Mouse (Mus musculus): ENCODE measurements around the gene Iglon5. TPM values are rescaled to one million over a fixed set of nuclear protein-coding genes. Genes with fewer than 3 reads are reported as not detected.

Gene Iglon5
- polyA plus RNA-seq, 1 experiment from 2014 or later = 0.15 TPM

GRCm38 (mm10) chr7:43475706-43476105 is 14.2 kb downstream of the Iglon5 start:
- 11% methylated on average over 23 of the region's 23 CpGs for WGBS
- Histone ChIP-seq H3K9ac (ENCODE audit: low read length) (no peak overlapping the region), H3K4me3 (ENCODE audit: low read length) (no peak overlapping the region), H3K4me1 (replicated peaks; ENCODE audit: control insufficient read depth, insufficient read depth, low read length) (no peaks in the 10 kb centered on the region), H3K27me3 (ENCODE audit: control insufficient read depth, insufficient read depth, low read depth, low read length) (peaks cover 24% of the 10 kb centered on the region), H3K9me3 (ENCODE audit: control insufficient read depth, low read length) (no peaks in the 10 kb centered on the region), H3K36me3 (ENCODE audit: control insufficient read depth, insufficient read depth, low read length) (no peaks in the 10 kb centered on the region), H3K4me2 (ENCODE audit: low read depth, low read length) (no peak overlapping the region), H3K27ac (ENCODE audit: low read length) (no peak overlapping the region)
- no peak; the same call in 1 of the 2 replicates for ATAC-seq (ENCODE audit: low read depth)

GRCm38 (mm10) chr7:43470373-43470772 is 19.5 kb downstream of the Iglon5 start:
- Histone ChIP-seq H3K4me1 (replicated peaks; ENCODE audit: control insufficient read depth, insufficient read depth, low read length) (peaks cover 6% of the 10 kb centered on the region), H3K36me3 (ENCODE audit: control insufficient read depth, insufficient read depth, low read length) (no peaks in the 10 kb centered on the region), H3K9me3 (ENCODE audit: control insufficient read depth, low read length) (no peaks in the 10 kb centered on the region), H3K4me2 (ENCODE audit: low read depth, low read length) (no peak overlapping the region), H3K27ac (ENCODE audit: low read length) (no peak overlapping the region), H3K9ac (ENCODE audit: low read length) (no peak overlapping the region), H3K27me3 (ENCODE audit: control insufficient read depth, insufficient read depth, low read depth, low read length) (peaks cover 3% of the 10 kb centered on the region; the same call in 1 of the 2 replicates), H3K4me3 (ENCODE audit: low read length) (no peak overlapping the region)
- ATAC-seq (ENCODE audit: low read depth) = no peak
- WGBS = 36% methylated on average over 8 of the region's 8 CpGs

GRCm38 (mm10) chr7:43466099-43466694 is 23.7 kb downstream of the Iglon5 start:
- H3K27me3 ChIP-seq (ENCODE audit: control insufficient read depth, insufficient read depth, low read depth, low read length) = peaks cover 2% of the 10 kb centered on the region; the same call in 1 of the 2 replicates
- no peak overlapping the region for H3K27ac ChIP-seq (ENCODE audit: low read length)
- peaks cover 12% of the 10 kb centered on the region for H3K4me1 ChIP-seq (replicated peaks; ENCODE audit: control insufficient read depth, insufficient read depth, low read length)
- H3K36me3 ChIP-seq (ENCODE audit: control insufficient read depth, insufficient read depth, low read length) = no peaks in the 10 kb centered on the region
- under 1% methylated on average over 31 of the region's 33 CpGs for WGBS
- ATAC-seq (ENCODE audit: low read depth) = peak; percentile 68
- H3K9me3 ChIP-seq (ENCODE audit: control insufficient read depth, low read length) = no peaks in the 10 kb centered on the region
- peak overlapping the region; percentile 56 for H3K9ac ChIP-seq (ENCODE audit: low read length)
- H3K4me2 ChIP-seq (ENCODE audit: low read depth, low read length) = peak overlapping the region; percentile 97
- H3K4me3 ChIP-seq (ENCODE audit: low read length) = peak overlapping the region; percentile 54

- peak; percentile 89 for ATAC-seq (ENCODE audit: low read depth)
- no peak overlapping the region for H3K27ac ChIP-seq (ENCODE audit: low read length)
- no peaks in the 10 kb centered on the region for H3K9me3 ChIP-seq (ENCODE audit: control insufficient read depth, low read length)
- H3K4me2 ChIP-seq (ENCODE audit: low read depth, low read length) = peak overlapping the region; percentile 97
- H3K4me1 ChIP-seq (replicated peaks; ENCODE audit: control insufficient read depth, insufficient read depth, low read length) = peaks cover 12% of the 10 kb centered on the region
- H3K36me3 ChIP-seq (ENCODE audit: control insufficient read depth, insufficient read depth, low read length) = no peaks in the 10 kb centered on the region
- H3K27me3 ChIP-seq (ENCODE audit: control insufficient read depth, insufficient read depth, low read depth, low read length) = peaks cover 2% of the 10 kb centered on the region; the same call in 1 of the 2 replicates
- WGBS = 1% methylated on average over 33 of the region's 33 CpGs
- H3K9ac ChIP-seq (ENCODE audit: low read length) = peak overlapping the region; percentile 65
- H3K4me3 ChIP-seq (ENCODE audit: low read length) = peak overlapping the region; percentile 54
Measured at GRCm38 (mm10) chr7:43465344-43466098, 24.4 kb downstream of the Iglon5 start.

- WGBS = 7% methylated on average over 35 of the region's 35 CpGs
- Histone ChIP-seq H3K9me3 (ENCODE audit: control insufficient read depth, low read length) (no peaks in the 10 kb centered on the region), H3K9ac (ENCODE audit: low read length) (peak overlapping the region; percentile 65), H3K4me2 (ENCODE audit: low read depth, low read length) (peak overlapping the region; percentile 97), H3K36me3 (ENCODE audit: control insufficient read depth, insufficient read depth, low read length) (no peaks in the 10 kb centered on the region), H3K27ac (ENCODE audit: low read length) (no peak overlapping the region), H3K4me1 (replicated peaks; ENCODE audit: control insufficient read depth, insufficient read depth, low read length) (peaks cover 12% of the 10 kb centered on the region), H3K4me3 (ENCODE audit: low read length) (peak overlapping the region; percentile 54), H3K27me3 (ENCODE audit: control insufficient read depth, insufficient read depth, low read depth, low read length) (peaks cover 2% of the 10 kb centered on the region; the same call in 1 of the 2 replicates)
- no peak; the same call in 1 of the 2 replicates for ATAC-seq (ENCODE audit: low read depth)
Measured at GRCm38 (mm10) chr7:43464864-43465343, 25.0 kb downstream of the Iglon5 start.

GRCm38 (mm10) chr7:43463976-43464375 is 25.9 kb downstream of the Iglon5 start:
- no peak overlapping the region for H3K9ac ChIP-seq (ENCODE audit: low read length)
- H3K4me2 ChIP-seq (ENCODE audit: low read depth, low read length) = no peak overlapping the region
- 68% methylated on average over 7 of the region's 7 CpGs for WGBS
- H3K4me3 ChIP-seq (ENCODE audit: low read length) = no peak overlapping the region
- peaks cover 12% of the 10 kb centered on the region for H3K4me1 ChIP-seq (replicated peaks; ENCODE audit: control insufficient read depth, insufficient read depth, low read length)
- no peaks in the 10 kb centered on the region for H3K36me3 ChIP-seq (ENCODE audit: control insufficient read depth, insufficient read depth, low read length)
- no peak overlapping the region for H3K27ac ChIP-seq (ENCODE audit: low read length)
- ATAC-seq (ENCODE audit: low read depth) = no peak
- H3K27me3 ChIP-seq (ENCODE audit: control insufficient read depth, insufficient read depth, low read depth, low read length) = peaks cover 2% of the 10 kb centered on the region; the same call in 1 of the 2 replicates
- H3K9me3 ChIP-seq (ENCODE audit: control insufficient read depth, low read length) = no peaks in the 10 kb centered on the region

GRCm38 (mm10) chr7:43462851-43463250 is 27.0 kb downstream of the Iglon5 start, which contains the start of gene Vsig10l:
Vsig10l (plus strand) TSS chr7:43463151.
- ATAC-seq (ENCODE audit: low read depth) = no peak
- Histone ChIP-seq H3K9me3 (ENCODE audit: control insufficient read depth, low read length) (no peaks in the 10 kb centered on the region), H3K4me1 (replicated peaks; ENCODE audit: control insufficient read depth, insufficient read depth, low read length) (peaks cover 12% of the 10 kb centered on the region), H3K9ac (ENCODE audit: low read length) (no peak within 1 kb of the TSS), H3K27me3 (ENCODE audit: control insufficient read depth, insufficient read depth, low read depth, low read length) (peaks cover 2% of the 10 kb centered on the region; the same call in 1 of the 2 replicates), H3K4me2 (ENCODE audit: low read depth, low read length) (no peak within 1 kb of the TSS), H3K4me3 (ENCODE audit: low read length) (no peak within 1 kb of the TSS), H3K36me3 (ENCODE audit: control insufficient read depth, insufficient read depth, low read length) (no peaks in the 10 kb centered on the region; the same call in 1 of the 2 replicates), H3K27ac (ENCODE audit: low read length) (no peak within 1 kb of the TSS)
- WGBS = 54% methylated on average over 4 of the region's 4 CpGs

- Histone ChIP-seq H3K4me1 (replicated peaks; ENCODE audit: control insufficient read depth, insufficient read depth, low read length) (no peaks in the 10 kb centered on the region), H3K4me3 (ENCODE audit: low read length) (no peak overlapping the region), H3K9me3 (ENCODE audit: control insufficient read depth, low read length) (no peaks in the 10 kb centered on the region), H3K27ac (ENCODE audit: low read length) (no peak overlapping the region), H3K27me3 (ENCODE audit: control insufficient read depth, insufficient read depth, low read depth, low read length) (no peaks in the 10 kb centered on the region), H3K9ac (ENCODE audit: low read length) (no peak overlapping the region), H3K4me2 (ENCODE audit: low read depth, low read length) (no peak overlapping the region), H3K36me3 (ENCODE audit: control insufficient read depth, insufficient read depth, low read length) (peaks cover 7% of the 10 kb centered on the region)
- 68% methylated on average over 6 of the region's 6 CpGs for WGBS
- no peak for ATAC-seq (ENCODE audit: low read depth)
Measured at GRCm38 (mm10) chr7:43454371-43454770, 35.5 kb downstream of the Iglon5 start.

All from lung, embryonic 16.5 days (tissue).